Mouse (Mus musculus) kidney, adult 2 months (tissue): ENCODE results near the gene Traf3ip2.

Experiments
- CTCF ChIP-seq: fragments of 200-500 bp; conservative IDR thresholded peaks from 2 replicates; pipeline ENCODE4 v1.5.1; 2011; ENCODE audit warnings: low read depth, mild to moderate bottlenecking, control low read depth, low read length, moderate library complexity, mixed read lengths; ENCODE audit not compliant: insufficient read depth, insufficient read length
- POLR2A ChIP-seq: fragments of 200-500 bp; IDR thresholded peaks from one replicate; pipeline ENCODE4 v1.6.1; 2011; ENCODE audit warnings: low read depth, low read length, control low read depth

GRCm38 (mm10) chr10:39646629-39647019 lies 33.9 kb downstream of the Traf3ip2 start:
- TF ChIP-seq CTCF, result no peak
- TF ChIP-seq POLR2A, result no peak
